Mouse (Mus musculus) liver, embryonic 15.5 days (tissue): Measurements from ENCODE around the gene Ccnh. TPM values are rescaled to one million over a fixed set of nuclear protein-coding genes. Genes with fewer than 3 reads are reported as not detected.
"Not testable (repeated sequence)": the region's sequence is repeated elsewhere in the genome, so short reads cannot be mapped to it uniquely, and the experiment has no call there.

Experiments
- ATAC-seq: fragments of 200-750 bp; cut with Nextera tagmentation; 2 replicates; pipeline ENCODE4 v1.8.0; 2017; ENCODE audit warnings: moderate number of reproducible peaks, mild to moderate bottlenecking, moderate library complexity; ENCODE audit not compliant: insufficient read depth
- H3K27ac ChIP-seq: fragments of 300-500 bp; sonication (generic); replicated peaks from 2 replicates; pipeline ENCODE4 v1.5.1; 2015; ENCODE audit warnings: mild to moderate bottlenecking, inconsistent platforms
- H3K27me3 ChIP-seq: fragments of 300-500 bp; sonication (generic); 2 replicates; pipeline ENCODE4 v1.6.1; 2015; ENCODE audit warnings: mild to moderate bottlenecking, inconsistent platforms
- H3K36me3 ChIP-seq: fragments of 300-500 bp; sonication (generic); replicated peaks from 2 replicates; pipeline ENCODE4 v1.6.1; 2015; ENCODE audit warnings: moderate library complexity, mild to moderate bottlenecking, inconsistent platforms
- H3K4me1 ChIP-seq: fragments of 300-500 bp; sonication (generic); replicated peaks from 2 replicates; pipeline ENCODE4 v1.6.1; 2015; ENCODE audit warnings: inconsistent platforms
- H3K4me2 ChIP-seq: fragments of 300-500 bp; sonication (generic); 2 replicates; pipeline ENCODE4 v1.6.1; 2015; ENCODE audit warnings: moderate library complexity, mild to moderate bottlenecking, inconsistent platforms
- H3K4me3 ChIP-seq: fragments of 300-500 bp; sonication (generic); replicated peaks from 2 replicates; pipeline ENCODE4 v1.5.1; 2015; ENCODE audit warnings: mild to moderate bottlenecking, inconsistent platforms
- H3K9ac ChIP-seq: fragments of 300-500 bp; sonication (generic); 2 replicates; pipeline ENCODE4 v1.6.1; 2015; ENCODE audit warnings: moderate library complexity, mild to moderate bottlenecking, inconsistent platforms
- H3K9me3 ChIP-seq: fragments of 300-500 bp; sonication (generic); replicated peaks from 2 replicates; pipeline ENCODE4 v1.6.1; 2016; ENCODE audit warnings: inconsistent platforms
- WGBS: fragments of 180-500 bp; shearing (Covaris S2); methylation state at CpG from one replicate; pipeline ENCODE4 v1.1.7; 2015; ENCODE audit warnings: mixed read lengths; ENCODE audit not compliant: insufficient replicate concordance; 5-methylcytosine and 5-hydroxymethylcytosine counted together
- polyA plus RNA-seq: library from polyadenylated mRNA; unstranded; fragments of >200 nt; fragmentation: Nextera tagmentation; extraction: Ambion mirVana; gene quantifications from 2 replicates; pipeline ENCODE4 v1.2.1, GENCODE M21; 2015

The Ccnh gene
- 35.3 and 44.8 TPM in 2 replicates for polyA plus RNA-seq

GRCm38 (mm10) chr13:85188903-85189643, at the start of gene Ccnh:
TSS of gene Ccnh (plus strand) at chr13:85189408.
- Histone ChIP-seq H3K4me3 (peak within 1 kb of the TSS; percentile 90), H3K4me2 (peak within 1 kb of the TSS; percentile 92)

GRCm38 (mm10) chr13:85143361-85143760, 45.8 kb upstream of the Ccnh start:
- ATAC-seq, H3K9ac ChIP-seq, H3K4me1 ChIP-seq, H3K4me3 ChIP-seq, H3K9me3 ChIP-seq, H3K36me3 ChIP-seq, H3K27me3 ChIP-seq, H3K27ac ChIP-seq, H3K4me2 ChIP-seq: not testable (repeated sequence)
- 72% methylated on average over 16 of the region's 16 CpGs for WGBS

More at GRCm38 (mm10) chr13:85188903-85189643, at the start of gene Ccnh:
- peaks cover 16% of the 10 kb centered on the region for H3K4me1 ChIP-seq
- ATAC-seq, result peak; percentile 97
- no peaks in the 10 kb centered on the region for H3K27me3 ChIP-seq
- peaks cover 18% of the 10 kb centered on the region for H3K36me3 ChIP-seq
- peak within 1 kb of the TSS; percentile 85 for H3K9ac ChIP-seq
- peak within 1 kb of the TSS; percentile 78 for H3K27ac ChIP-seq
- WGBS, result 1% methylated on average over 44 of the region's 44 CpGs
- H3K9me3 ChIP-seq, result no peaks in the 10 kb centered on the region

DNA sequence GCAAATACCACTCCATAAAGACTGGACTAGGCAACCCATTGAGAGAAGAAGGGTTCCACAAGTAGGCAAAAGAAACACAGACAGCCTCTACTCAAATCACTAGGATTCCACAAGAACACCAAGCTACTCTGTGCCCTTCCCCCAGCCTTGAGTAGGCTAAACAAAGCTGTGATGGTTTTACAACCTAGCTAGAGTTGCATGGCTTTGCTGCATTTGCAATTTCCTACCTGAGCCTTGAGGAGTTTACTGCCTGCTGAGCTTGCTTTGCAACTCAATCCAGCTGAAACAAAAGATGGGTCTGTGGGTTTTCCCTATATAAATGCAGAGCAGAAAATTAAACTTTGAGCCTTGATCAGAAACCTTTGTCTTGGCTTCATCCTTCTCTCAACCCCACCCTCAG, 42.7 kb upstream of the Ccnh start:
- no peak overlapping the region for H3K4me2 ChIP-seq
- no peak overlapping the region for H3K9ac ChIP-seq
- H3K4me1 ChIP-seq, result no peaks in the 10 kb centered on the region
- no peak overlapping the region for H3K4me3 ChIP-seq
- H3K27ac ChIP-seq, result no peak overlapping the region
- ATAC-seq, result no peak
- no peaks in the 10 kb centered on the region for H3K36me3 ChIP-seq
- no peaks in the 10 kb centered on the region for H3K27me3 ChIP-seq
- no peaks in the 10 kb centered on the region for H3K9me3 ChIP-seq

- Histone ChIP-seq H3K4me1 (no peaks in the 10 kb centered on the region), H3K36me3 (no peaks in the 10 kb centered on the region), H3K4me3 (no peak overlapping the region), H3K4me2 (no peak overlapping the region), H3K9me3 (no peaks in the 10 kb centered on the region), H3K9ac (no peak overlapping the region), H3K27me3 (no peaks in the 10 kb centered on the region), H3K27ac (no peak overlapping the region)
- ATAC-seq, result no peak
- 72% methylated on average over 6 of the region's 6 CpGs for WGBS
Measured at GRCm38 (mm10) chr13:85154746-85155145, 34.5 kb upstream of the Ccnh start.

DNA sequence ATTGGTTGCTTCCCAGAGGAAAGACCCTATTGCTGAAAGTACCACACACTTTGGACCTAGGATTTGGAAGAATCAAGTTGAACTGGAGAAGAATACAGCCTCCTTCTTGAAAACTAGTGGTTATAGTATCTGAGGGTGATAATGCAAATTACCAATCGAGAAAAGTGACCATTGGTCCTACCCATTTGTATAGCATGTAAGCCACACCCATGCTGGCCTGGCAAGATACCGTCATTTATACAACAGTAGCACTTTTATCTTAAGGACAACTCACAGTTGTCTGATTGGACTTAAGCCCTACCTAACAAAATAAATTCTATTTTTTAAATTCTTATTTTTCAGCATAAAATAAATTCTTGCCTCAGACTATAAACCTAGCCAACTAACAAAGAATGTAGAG, 29.2 kb upstream of the Ccnh start:
- 39% methylated on average over 2 of the region's 2 CpGs for WGBS
- Histone ChIP-seq H3K4me3 (no peak overlapping the region), H3K27me3 (no peaks in the 10 kb centered on the region), H3K27ac (no peak overlapping the region), H3K9me3 (no peaks in the 10 kb centered on the region), H3K4me2 (no peak overlapping the region), H3K4me1 (no peaks in the 10 kb centered on the region), H3K9ac (no peak overlapping the region), H3K36me3 (no peaks in the 10 kb centered on the region)
- peak; percentile 58; the same call in 1 of the 2 replicates for ATAC-seq

- Histone ChIP-seq H3K4me3 (no peak overlapping the region), H3K4me2 (no peak overlapping the region), H3K9ac (no peak overlapping the region), H3K4me1 (no peaks in the 10 kb centered on the region), H3K27me3 (no peaks in the 10 kb centered on the region), H3K9me3 (no peaks in the 10 kb centered on the region), H3K36me3 (no peaks in the 10 kb centered on the region), H3K27ac (no peak overlapping the region)
- ATAC-seq, result no peak
- WGBS, result 24% methylated on average over 4 of the region's 4 CpGs
Measured at GRCm38 (mm10) chr13:85164512-85165124, 24.6 kb upstream of the Ccnh start.

DNA sequence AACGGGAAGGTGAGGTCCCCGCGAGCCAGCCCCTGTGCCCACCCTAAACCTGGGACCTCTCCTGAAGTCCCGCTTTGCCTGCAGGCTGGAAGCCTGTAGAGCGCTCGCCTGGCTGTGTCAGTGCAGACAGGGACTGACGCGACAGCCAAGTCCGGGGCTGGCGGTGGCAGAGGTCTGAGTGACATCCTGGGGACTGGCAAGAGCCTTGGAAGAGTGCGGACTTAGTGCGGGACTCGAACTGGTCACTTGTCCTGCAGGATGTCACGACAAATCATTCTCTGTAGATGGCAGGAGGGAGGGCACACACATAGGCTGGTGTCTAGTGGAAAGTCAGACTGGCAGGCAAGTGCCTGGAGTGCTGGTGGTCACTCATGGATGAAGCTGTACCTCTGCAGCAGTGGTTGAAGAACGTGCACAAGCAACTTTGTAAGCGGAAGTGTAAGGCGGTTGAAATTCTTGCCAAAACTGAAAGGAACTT, 475 bp downstream of the Ccnh start:
- peak overlapping the region; percentile 90 for H3K4me3 ChIP-seq
- peak overlapping the region; percentile 92 for H3K4me2 ChIP-seq
- H3K4me1 ChIP-seq, result peaks cover 16% of the 10 kb centered on the region
- no peaks in the 10 kb centered on the region for H3K27me3 ChIP-seq
- peaks cover 19% of the 10 kb centered on the region for H3K36me3 ChIP-seq
- H3K9ac ChIP-seq, result peak overlapping the region; percentile 85
- peak; percentile 77 for ATAC-seq
- under 1% methylated on average over 17 of the region's 17 CpGs for WGBS
- H3K27ac ChIP-seq, result peak overlapping the region; percentile 78
- H3K9me3 ChIP-seq, result no peaks in the 10 kb centered on the region

DNA sequence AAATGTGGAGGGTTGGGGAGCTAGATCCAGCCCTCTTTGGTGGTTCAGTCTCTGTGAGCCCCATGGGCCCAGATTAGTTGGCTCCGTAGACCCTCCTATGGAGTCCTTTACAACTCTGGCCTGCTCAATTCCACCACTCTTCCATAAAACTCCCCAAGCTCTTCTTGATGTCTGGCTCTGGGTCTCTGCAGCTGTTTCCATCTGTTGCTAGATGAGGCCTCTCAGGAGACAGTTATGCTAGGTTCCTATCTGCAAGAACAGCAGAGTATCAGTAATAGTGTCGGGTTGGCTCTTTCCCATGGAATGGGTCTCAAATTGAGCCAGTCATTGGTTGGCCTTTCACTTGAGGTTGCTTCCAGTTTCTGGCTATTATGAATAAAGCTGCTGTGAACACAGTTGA, 2.0 kb downstream of the Ccnh start:
- H3K4me3 ChIP-seq, result no peak overlapping the region
- ATAC-seq, result no peak
- H3K4me1 ChIP-seq, result peaks cover 16% of the 10 kb centered on the region
- H3K27ac ChIP-seq, result no peak overlapping the region
- 81% methylated on average over 2 of the region's 2 CpGs for WGBS
- no peaks in the 10 kb centered on the region for H3K27me3 ChIP-seq
- H3K9me3 ChIP-seq, result no peaks in the 10 kb centered on the region
- H3K9ac ChIP-seq, result no peak overlapping the region
- H3K36me3 ChIP-seq, result peaks cover 19% of the 10 kb centered on the region
- 0 out of 2 replicates have a peak overlapping the region, but pooled peaks have one; percentile 92 for H3K4me2 ChIP-seq

GRCm38 (mm10) chr13:85207493-85207892, 18.3 kb downstream of the Ccnh start:
- no peak for ATAC-seq
- Histone ChIP-seq H3K9ac (no peak overlapping the region), H3K4me3 (no peak overlapping the region), H3K36me3 (peaks cover 34% of the 10 kb centered on the region), H3K9me3 (no peaks in the 10 kb centered on the region), H3K4me2 (no peak overlapping the region), H3K27me3 (no peaks in the 10 kb centered on the region), H3K4me1 (no peaks in the 10 kb centered on the region), H3K27ac (no peak overlapping the region)
- 61% methylated on average over 2 of the region's 2 CpGs for WGBS

DNA sequence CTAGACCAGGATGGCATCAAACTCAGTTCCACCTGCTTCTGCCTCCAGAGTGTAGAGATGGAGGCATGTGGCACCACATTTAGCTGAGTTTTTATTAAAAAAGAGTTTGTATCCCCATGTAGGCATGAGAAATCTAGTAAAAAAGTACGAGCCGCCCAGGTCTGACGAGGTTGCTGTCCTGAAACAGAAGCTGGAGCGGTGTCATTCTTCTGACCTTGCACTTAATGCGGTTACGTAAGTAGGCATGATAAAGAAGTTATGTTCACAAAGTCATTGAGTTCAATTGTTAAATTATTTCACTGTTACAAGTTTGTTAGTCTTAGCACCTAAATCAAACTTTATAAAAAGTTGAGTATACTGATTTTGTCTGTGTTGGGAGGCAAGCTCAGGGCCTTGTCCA, 19.4 kb downstream of the Ccnh start:
- Histone ChIP-seq H3K4me2 (no peak overlapping the region), H3K4me3 (no peak overlapping the region), H3K27ac (no peak overlapping the region), H3K9ac (no peak overlapping the region), H3K4me1 (no peaks in the 10 kb centered on the region), H3K9me3 (no peaks in the 10 kb centered on the region), H3K27me3 (no peaks in the 10 kb centered on the region), H3K36me3 (peaks cover 30% of the 10 kb centered on the region)
- no peak for ATAC-seq
- WGBS, result 90% methylated on average over 6 of the region's 6 CpGs

DNA sequence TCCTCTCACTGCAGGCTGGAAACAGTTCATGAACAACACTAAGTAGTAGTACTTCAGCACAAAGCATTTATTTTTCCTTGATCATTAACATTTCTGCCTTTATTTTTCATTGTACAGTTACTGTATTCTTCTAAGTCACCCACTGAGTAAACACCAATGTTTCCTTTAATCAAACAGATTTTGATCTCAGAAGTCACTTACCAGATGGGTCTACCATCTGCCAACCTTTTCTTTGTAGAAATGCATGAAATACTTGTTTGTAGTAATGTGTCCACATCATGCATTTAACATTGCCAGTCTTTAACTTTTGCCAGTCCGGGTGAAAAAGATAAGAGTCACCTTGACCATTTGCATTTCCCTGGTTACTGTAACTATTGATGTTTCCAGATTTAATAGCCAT, 21.1 kb downstream of the Ccnh start:
- 41% methylated on average over 1 of the region's 1 CpGs for WGBS
- Histone ChIP-seq H3K27ac (no peak overlapping the region), H3K36me3 (peaks cover 27% of the 10 kb centered on the region), H3K9me3 (no peaks in the 10 kb centered on the region), H3K4me1 (no peaks in the 10 kb centered on the region), H3K9ac (no peak overlapping the region), H3K27me3 (no peaks in the 10 kb centered on the region), H3K4me3 (no peak overlapping the region), H3K4me2 (no peak overlapping the region)
- no peak for ATAC-seq
